Mouse (Mus musculus) kidney, postnatal 14 days (tissue): ENCODE data around the gene Vmn2r54.
"Not testable (repeated sequence)": the region's sequence is repeated elsewhere in the genome, so short reads cannot be mapped to it uniquely, and the experiment has no call there.

Source experiments
- DNase-seq: peaks from one replicate; pipeline ENCODE4 v3.0.0; 2022; ENCODE audit warnings: mixed read lengths

The Vmn2r54 gene

DNA sequence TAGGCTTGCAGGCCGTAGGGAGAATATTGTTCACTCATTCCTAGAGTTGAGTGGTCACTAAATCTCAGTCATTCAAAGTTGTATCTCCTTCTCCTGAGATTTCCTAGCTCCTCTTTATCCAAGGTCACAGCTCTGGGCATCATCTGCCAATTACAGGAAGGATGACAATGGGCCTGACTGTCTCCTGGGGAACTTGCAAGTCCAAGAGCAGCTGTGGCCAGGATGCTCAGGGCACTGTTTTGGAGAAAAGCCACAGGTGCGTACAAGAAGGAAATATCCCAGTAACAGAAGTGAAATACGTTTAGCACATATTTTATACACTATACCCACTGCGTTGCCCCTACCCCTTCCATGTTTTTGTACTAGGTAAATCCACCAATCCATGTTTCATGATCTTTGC, at the start of gene Vmn2r54:
Vmn2r54 (minus strand) TSS at position 101 of the 400 bp plus-strand sequence.
- DNase-seq = not testable (repeated sequence)

DNA sequence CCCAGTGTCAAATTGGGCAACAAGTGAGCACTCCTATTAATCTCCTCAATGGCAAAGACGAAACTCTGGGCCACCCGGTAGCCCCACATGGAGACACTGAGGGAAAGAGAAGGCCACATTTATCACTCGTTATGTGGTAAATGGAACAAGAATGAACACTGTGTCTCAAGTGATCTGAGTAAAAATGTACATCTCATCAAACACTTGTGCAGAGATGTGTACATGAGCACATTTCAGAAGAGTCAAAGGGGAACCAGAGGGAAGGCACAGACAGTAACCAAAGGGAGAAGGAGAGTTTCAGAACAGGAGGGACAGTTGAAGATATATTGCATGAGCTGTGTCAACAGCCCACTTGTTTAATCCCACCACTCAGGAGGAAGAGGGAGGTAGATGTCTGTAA, 44.8 kb upstream of the Vmn2r54 start, which contains the start of gene Vmn2r55:
Vmn2r55 (minus strand) TSS at position 101 of the 400 bp plus-strand sequence.
- not testable (repeated sequence) for DNase-seq

DNA sequence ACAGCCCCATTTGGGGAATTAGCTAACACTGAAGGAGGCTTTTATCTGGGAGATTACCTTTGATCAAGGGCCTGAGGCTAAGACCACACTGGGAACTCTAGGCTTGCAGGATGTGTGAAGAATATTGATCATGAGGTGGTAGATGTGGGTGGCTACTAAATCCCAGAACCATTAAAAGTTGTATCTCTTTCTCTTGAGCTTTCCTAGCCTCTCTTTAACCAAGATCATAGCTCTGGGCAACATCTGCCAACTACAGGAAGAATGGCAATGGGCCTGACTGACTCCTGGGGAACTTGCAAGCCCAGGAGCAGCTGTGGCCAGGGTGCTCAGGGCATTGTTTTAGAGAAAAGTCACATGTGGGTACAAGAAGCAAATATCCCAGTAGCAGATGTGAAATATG, 31.4 kb downstream of the Vmn2r54 start, which contains the start of gene Vmn2r53:
Vmn2r53 (minus strand) TSS at position 101 of the 400 bp plus-strand sequence.
- DNase-seq = no peak
